Mouse (Mus musculus) cerebellum, adult 11 months (tissue): Measurements from ENCODE around the gene Wdfy1.
A peak's percentile ranks its signal among the peaks of the same experiment; 100 is the strongest.

Experiments used
- DNase-seq: peaks from one replicate; pipeline ENCODE4 v3.0.0; 2022

Gene Wdfy1

GRCm38 (mm10) chr1:79775927-79776458, at the start of gene Wdfy1, which contains the start of gene Mrpl44:
Gene Wdfy1 (minus strand): TSS chr1:79776143.
Gene Mrpl44 (plus strand): TSS chr1:79776018.
- peak; percentile 97 for DNase-seq

DNA sequence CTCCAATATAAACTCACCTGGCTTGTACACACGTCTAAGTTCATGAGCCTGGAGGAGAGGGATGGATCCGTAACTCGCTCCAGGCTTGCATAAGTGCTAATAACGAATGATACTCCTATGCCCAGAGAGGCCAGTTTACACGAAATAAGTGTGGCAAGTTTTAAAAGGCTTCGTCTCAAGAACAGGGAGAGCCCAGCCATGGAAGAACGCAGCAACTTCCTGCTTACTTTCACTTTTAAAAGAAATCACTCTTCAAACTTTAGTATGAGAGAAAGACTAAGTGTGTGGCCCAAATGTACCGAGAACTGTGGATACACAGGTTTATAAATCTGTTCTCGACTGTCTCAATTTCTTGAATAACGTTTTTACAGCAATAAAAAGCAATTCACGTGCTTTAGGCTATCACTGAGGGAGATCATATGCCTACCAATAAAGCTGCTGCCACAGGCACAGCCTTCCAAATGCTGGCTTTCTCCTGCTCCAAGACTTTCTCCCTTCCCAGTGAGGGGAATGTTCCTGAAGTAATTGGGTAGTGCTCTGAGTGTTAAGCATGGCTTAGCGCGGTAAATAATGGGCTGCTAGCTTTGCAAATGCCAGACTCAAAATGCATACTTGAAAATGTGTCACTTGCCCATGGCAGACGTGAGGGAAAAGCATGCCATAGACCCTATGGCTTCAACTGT, 48.1 kb upstream of the Wdfy1 start:
- DNase-seq: no peak

GRCm38 (mm10) chr1:79822806-79823525, 47.0 kb upstream of the Wdfy1 start:
- no peak for DNase-seq

DNA sequence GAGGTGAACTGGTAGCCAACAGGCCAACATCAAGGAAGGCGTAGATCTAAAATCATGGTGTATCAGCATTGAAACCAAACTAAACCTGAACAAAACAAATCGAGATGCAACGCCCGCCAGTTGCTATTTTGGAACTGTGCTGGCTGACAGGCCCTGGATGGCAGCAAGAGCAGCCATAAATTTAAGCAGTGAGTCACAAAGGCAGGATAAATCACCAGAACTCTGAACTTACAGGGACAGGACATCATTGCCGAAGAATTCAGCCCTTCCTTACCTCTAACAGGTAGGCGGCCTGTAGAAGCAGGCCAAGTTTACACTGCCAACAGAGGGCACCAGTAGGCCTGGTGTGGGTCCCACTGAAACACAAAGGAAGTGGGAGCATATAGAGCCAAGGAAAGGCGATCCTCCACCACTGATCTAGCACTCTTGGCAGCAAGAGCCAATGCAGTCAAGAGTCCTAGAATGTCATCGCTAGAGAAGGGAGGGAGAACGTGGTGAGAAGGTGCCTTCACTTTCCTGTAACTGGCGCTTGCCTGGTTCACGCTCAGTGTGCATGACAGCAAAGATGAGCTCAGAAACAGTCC, 43.4 kb upstream of the Wdfy1 start:
- DNase-seq: no peak

DNA sequence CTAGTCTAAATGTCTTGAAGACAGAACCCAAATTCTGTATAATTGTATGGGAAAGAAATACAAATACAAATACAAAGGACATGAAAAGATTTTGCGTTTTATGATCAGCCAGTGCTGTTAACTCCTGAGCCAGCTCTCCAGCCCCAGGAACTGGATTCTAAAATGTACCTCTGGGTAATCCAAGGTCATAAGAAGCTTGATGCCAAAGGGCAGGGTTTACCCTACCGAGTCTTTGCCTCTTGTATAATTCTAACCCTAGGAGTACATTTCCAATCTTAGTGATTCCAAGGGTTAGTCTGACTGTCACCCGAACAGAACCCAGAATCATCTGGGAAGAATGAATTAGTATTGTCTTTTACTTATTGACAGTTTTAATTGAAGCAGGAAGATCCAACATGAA, 39.5 kb upstream of the Wdfy1 start:
- no peak for DNase-seq

GRCm38 (mm10) chr1:79809447-79809846, 33.5 kb upstream of the Wdfy1 start:
- DNase-seq: no peak

- DNase-seq: no peak
Measured at GRCm38 (mm10) chr1:79806865-79807264, 30.9 kb upstream of the Wdfy1 start.

- no peak for DNase-seq
Measured at GRCm38 (mm10) chr1:79803614-79804013, 27.7 kb upstream of the Wdfy1 start.

- no peak for DNase-seq
Measured at GRCm38 (mm10) chr1:79802858-79803427, 27.0 kb upstream of the Wdfy1 start.

- no peak for DNase-seq
Measured at GRCm38 (mm10) chr1:79797084-79797483, 21.1 kb upstream of the Wdfy1 start.

DNA sequence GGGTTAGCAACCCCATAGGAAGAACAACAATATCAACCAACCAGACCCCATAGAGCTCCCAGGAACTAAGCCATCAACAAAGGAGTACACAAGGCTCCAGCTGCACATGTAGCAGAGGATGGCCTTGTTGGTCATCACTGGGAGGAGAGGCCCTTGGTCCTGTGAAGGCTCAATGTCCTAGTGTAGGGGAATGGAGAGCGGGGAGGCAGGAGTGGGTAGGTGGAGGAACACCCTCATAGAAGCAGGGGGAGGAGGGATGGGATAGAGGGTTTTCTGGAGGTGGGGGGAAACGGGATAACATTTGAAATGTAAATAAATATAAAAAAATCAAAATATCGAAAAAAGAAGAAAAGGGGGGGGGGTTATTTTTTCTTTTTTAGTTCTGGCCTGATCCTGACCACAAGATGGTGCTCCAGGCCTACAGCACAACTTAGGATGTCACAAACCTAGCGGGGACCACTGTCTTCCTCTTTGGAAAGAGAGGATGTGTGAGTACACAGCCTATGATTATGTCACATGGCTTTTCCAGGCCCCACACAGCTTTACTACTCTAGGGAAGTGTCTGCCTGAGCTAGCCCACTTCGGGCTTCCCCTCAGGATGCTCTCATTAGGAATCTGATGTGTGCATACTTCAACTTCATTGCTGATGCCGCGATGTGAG, 10.5 kb upstream of the Wdfy1 start:
- DNase-seq: no peak

DNA sequence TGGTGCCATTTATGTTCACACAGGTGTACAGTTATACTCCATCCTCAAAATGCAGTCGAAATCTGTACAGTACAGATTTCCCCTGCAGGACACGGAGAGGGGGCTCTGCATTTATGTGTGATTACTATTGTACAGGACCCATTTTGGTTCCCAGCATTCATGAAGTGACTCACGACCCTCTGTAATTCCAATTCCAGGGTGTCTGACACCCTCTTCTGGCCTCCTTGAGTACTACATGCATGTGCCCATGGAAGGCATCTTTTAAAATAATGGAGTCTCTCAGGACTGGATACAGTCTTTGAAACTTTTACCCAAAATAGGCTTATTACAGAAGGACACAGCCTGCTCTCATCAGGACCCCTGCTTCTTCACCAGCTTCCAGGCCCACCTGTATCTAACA, 6.5 kb upstream of the Wdfy1 start:
- no peak for DNase-seq

DNA sequence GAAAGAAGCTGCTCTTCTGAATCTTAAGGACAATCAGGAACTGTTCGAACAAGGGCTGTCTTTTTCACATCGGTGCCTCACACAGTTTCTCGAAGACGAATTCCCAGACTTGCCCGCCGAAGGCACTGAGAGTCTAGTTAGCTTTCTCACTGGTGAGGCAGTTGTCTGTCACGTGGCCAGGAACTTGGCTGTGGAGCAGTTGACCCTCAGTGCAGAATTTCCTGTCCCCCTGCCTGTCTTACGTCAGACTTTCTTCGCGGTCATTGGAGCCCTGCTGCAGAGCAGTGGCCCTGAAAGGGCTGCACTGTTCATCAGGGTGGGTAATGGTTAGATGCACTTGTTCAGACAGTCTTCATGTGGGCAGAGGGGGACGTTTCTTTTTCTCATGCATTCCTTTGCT, 2.1 kb upstream of the Wdfy1 start:
- DNase-seq: no peak

- DNase-seq: no peak
Measured at GRCm38 (mm10) chr1:79774164-79774780, 1.7 kb downstream of the Wdfy1 start.

GRCm38 (mm10) chr1:79768231-79768630, 7.7 kb downstream of the Wdfy1 start:
- DNase-seq: no peak

GRCm38 (mm10) chr1:79764483-79764882, 11.5 kb downstream of the Wdfy1 start:
- DNase-seq: no peak

- no peak for DNase-seq
Measured at GRCm38 (mm10) chr1:79764031-79764430, 11.9 kb downstream of the Wdfy1 start.

DNA sequence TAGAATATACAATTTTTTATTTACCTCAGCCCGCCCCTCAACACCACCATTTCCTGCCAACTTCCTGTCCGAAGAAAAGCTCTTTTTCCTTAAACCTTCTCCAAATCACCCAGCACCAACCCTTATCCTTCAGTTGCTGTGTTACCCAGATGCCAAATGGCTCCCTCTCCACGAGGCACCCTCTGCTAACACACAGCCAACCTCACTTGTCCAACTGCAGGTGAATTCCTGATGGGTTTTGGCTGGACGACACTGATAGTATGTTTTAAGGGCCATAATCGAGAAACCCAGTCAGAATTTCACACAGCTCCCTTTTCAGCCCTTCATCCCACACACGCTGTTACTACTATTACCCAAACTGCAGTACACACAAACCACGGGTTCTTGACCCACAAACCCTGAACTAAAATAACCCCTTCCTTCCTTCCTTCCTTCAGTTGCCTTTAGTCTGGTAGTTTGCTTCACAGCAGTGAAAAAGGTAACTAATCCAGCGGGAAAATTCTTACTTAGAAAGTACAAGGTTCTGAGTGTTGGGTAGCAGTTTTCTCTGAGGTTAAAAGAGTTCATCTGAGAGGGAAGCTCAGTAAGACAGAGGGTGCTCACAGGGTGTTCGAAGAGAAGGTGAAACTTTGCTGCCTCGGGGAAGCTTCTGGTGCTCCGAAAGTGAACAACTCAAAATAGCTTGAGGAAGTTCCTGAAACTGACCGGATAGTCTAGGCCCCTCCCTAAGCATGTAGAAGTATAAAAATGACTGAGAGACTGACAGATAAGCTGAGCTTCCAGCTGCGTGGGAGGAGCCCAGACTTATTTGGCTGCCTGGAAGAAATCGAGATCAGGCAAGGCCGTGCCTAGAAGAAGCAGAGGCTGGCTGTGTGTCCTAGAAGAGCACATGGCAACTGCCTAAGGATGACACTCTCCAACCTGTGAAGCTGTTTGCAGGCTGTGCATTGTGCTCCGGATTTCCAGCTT, 13.4 kb downstream of the Wdfy1 start:
- no peak for DNase-seq

DNA sequence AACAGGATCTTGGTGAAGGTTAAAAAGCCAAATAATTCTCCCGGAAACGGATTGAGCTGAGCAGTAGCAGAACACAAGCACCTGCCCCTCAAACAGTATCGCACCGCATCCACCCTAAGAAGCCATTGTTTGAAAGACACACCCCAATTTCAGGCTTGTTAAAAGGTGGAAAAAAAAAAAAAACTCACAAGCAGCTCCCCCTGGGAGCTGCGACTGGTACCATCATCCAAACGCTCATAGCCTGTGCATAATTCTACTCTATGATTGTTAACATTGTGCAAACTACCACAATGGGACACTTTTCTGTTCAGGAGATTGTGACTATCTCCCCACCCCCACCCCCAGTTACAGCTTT, 14.0 kb downstream of the Wdfy1 start:
- no peak for DNase-seq

DNA sequence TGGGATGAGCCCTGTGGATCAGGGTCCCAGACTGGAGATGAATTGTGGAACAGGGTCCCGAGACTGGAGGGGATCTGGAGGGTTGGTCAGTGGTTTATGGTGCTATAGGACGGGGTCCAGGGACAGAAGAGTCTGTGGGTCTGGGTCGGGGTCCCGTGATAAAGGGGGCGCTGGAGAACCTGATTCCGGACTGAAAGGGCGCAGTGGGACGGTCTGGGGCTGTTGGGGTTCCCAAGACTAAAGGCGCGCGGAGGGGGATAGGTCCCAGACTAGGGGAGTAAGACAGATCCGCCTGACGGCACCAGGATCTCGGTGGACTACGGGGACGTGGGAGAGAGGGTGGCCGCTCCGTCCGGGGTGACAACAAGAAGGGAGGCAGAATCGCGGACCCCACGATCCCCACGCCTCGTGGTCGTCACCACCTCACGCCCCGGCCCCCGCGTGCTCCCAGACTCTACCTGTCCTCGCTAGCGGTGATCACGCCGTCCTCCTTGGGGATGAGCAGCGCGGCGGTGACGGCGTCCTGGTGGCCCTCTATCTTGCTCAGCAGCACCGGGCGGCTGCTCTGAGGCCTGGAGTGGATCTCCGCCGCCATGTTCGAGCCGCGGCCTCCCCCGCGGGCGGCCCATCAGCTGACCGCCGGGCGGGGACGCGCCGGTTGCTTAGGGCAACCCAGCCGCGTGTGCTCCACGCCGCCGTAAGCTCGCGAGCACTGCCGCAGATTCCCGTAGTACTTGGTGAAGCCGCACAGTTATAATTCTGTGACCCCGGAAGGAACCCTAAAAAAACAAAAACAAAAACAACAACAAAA, 14.6 kb downstream of the Wdfy1 start:
- peak; percentile 75 for DNase-seq
